ENCODE assay signal across 9 mouse cellular contexts in genomic region chr11:115381743-115382539, GRCm38 (mm10). TPM values are rescaled to one million over a fixed set of nuclear protein-coding genes. Genes with fewer than 3 reads are reported as not detected.
DNase-seq lines count a peak whose midpoint lies in the region; ATAC-seq lines count a peak whose summit lies in the region.
"Had no signal": no experiment of that assay in that cellular context is flagged by ENCODE, and none has a peak within 500 bp of the region (broad histone marks: within the 10 kb centered on the region; RNA-seq: fewer than 3 reads in every experiment).

Cdr2l (plus strand) TSS chr11:115381916.

- H3K36me3 ChIP-seq in hindbrain, embryonic 13.5 days = no peaks in the 10 kb centered on the region

- no peaks in the 10 kb centered on the region for H3K9me3 ChIP-seq in hindbrain, embryonic 13.5 days

- peak; percentile 42 for DNase-seq in T-cell, adult 2 months (ENCODE audit: low spot score)
- DNase-seq in cerebellum, postnatal 10 days = peak; percentile 95 to 96
- peak; percentile 65 to 78 for DNase-seq in frontal cortex, postnatal 25 days (ENCODE audit: low spot score in 2 of 2)
- DNase-seq in layer of hippocampus, postnatal 25 days (ENCODE audit: extremely low spot score in 1 of 2, low spot score in 1 of 2) = peak; percentile 73 to 75
- DNase-seq in lung, postnatal 10 days = peak; percentile 97
- peak; percentile 87 for DNase-seq in retina, postnatal 7 days (ENCODE audit: low read depth, low spot score)
- DNase-seq in urinary bladder, postnatal 36 days (ENCODE audit: low spot score in 2 of 2) = peak; percentile 85 to 91

- WGBS in hindbrain, embryonic 13.5 days = under 1% methylated on average over 59 of the region's 76 CpGs

- peak within 1 kb of the TSS; percentile 86 for H3K4me3 ChIP-seq in hindbrain, embryonic 13.5 days

- H3K4me2 ChIP-seq in hindbrain, embryonic 13.5 days = peak within 1 kb of the TSS; percentile 93

- peak within 1 kb of the TSS; percentile 97 for H3K27ac ChIP-seq in hindbrain, embryonic 13.5 days
- H3K27ac ChIP-seq: macrophage had no signal

- peak; percentile 87 for ATAC-seq in hindbrain, embryonic 13.5 days (ENCODE audit: low FRiP score)

- H3K9ac ChIP-seq in hindbrain, embryonic 13.5 days = peak within 1 kb of the TSS; percentile 97

- H3K4me1 ChIP-seq in hindbrain, embryonic 13.5 days (replicated peaks) = peaks cover 45% of the 10 kb centered on the region

- H3K27me3 ChIP-seq in hindbrain, embryonic 13.5 days = 0 out of 2 replicates have a peak, but pooled peaks cover under 1% of the 10 kb centered on the region

RNA-seq across cellular contexts. Expression of gene Cdr2l, which starts in this region (rescaled TPM):
- polyA plus RNA-seq in hindbrain, embryonic 13.5 days (2015; fragmentation: Nextera tagmentation; extraction: Ambion mirVana) = 22.4 and 23.2 TPM in 2 replicates
- 10 to 100 TPM; 21.7 to 22.8 TPM for total RNA-seq in layer of hippocampus, postnatal 25 days (2021)
- polyA plus RNA-seq: macrophage had no signal

Comparison
In these comparisons a context has a peak if more than half of its experiments do, and no peak if none do; other contexts are left out.
1. Peak in every context shown above with its lines: DNase-seq, ATAC-seq, H3K4me3 ChIP-seq and H3K27ac ChIP-seq.
2. DNase-seq: peak in every context shown above with its lines; median percentile 97 in lung, postnatal 10 days; 96 in cerebellum, postnatal 10 days; 88 in urinary bladder, postnatal 36 days; 87 in retina, postnatal 7 days; 74 in layer of hippocampus, postnatal 25 days; 72 in frontal cortex, postnatal 25 days; 42 in T-cell, adult 2 months.